Mouse (Mus musculus) liver, embryonic 15.5 days (tissue): ENCODE measurements around the gene Carns1. TPM values are rescaled to one million over a fixed set of nuclear protein-coding genes. Genes with fewer than 3 reads are reported as not detected.

Source experiments
- ATAC-seq: fragments of 200-750 bp; cut with Nextera tagmentation; 2 replicates; pipeline ENCODE4 v1.8.0; 2017; ENCODE audit warnings: moderate number of reproducible peaks, mild to moderate bottlenecking, moderate library complexity; ENCODE audit not compliant: insufficient read depth
- H3K27ac ChIP-seq: fragments of 300-500 bp; sonication (generic); replicated peaks from 2 replicates; pipeline ENCODE4 v1.5.1; 2015; ENCODE audit warnings: mild to moderate bottlenecking, inconsistent platforms
- H3K27me3 ChIP-seq: fragments of 300-500 bp; sonication (generic); 2 replicates; pipeline ENCODE4 v1.6.1; 2015; ENCODE audit warnings: mild to moderate bottlenecking, inconsistent platforms
- H3K36me3 ChIP-seq: fragments of 300-500 bp; sonication (generic); replicated peaks from 2 replicates; pipeline ENCODE4 v1.6.1; 2015; ENCODE audit warnings: moderate library complexity, mild to moderate bottlenecking, inconsistent platforms
- H3K4me1 ChIP-seq: fragments of 300-500 bp; sonication (generic); replicated peaks from 2 replicates; pipeline ENCODE4 v1.6.1; 2015; ENCODE audit warnings: inconsistent platforms
- H3K4me2 ChIP-seq: fragments of 300-500 bp; sonication (generic); 2 replicates; pipeline ENCODE4 v1.6.1; 2015; ENCODE audit warnings: moderate library complexity, mild to moderate bottlenecking, inconsistent platforms
- H3K4me3 ChIP-seq: fragments of 300-500 bp; sonication (generic); replicated peaks from 2 replicates; pipeline ENCODE4 v1.5.1; 2015; ENCODE audit warnings: mild to moderate bottlenecking, inconsistent platforms
- H3K9ac ChIP-seq: fragments of 300-500 bp; sonication (generic); 2 replicates; pipeline ENCODE4 v1.6.1; 2015; ENCODE audit warnings: moderate library complexity, mild to moderate bottlenecking, inconsistent platforms
- H3K9me3 ChIP-seq: fragments of 300-500 bp; sonication (generic); replicated peaks from 2 replicates; pipeline ENCODE4 v1.6.1; 2016; ENCODE audit warnings: inconsistent platforms
- WGBS: fragments of 180-500 bp; shearing (Covaris S2); methylation state at CpG from one replicate; pipeline ENCODE4 v1.1.7; 2015; ENCODE audit warnings: mixed read lengths; ENCODE audit not compliant: insufficient replicate concordance; 5-methylcytosine and 5-hydroxymethylcytosine counted together
- polyA plus RNA-seq: library from polyadenylated mRNA; unstranded; fragments of >200 nt; fragmentation: Nextera tagmentation; extraction: Ambion mirVana; gene quantifications from 2 replicates; pipeline ENCODE4 v1.2.1, GENCODE M21; 2015

Gene Carns1
- polyA plus RNA-seq, 1 experiment from 2014 or later = 0.64 TPM

GRCm38 (mm10) chr19:4154437-4155222 lies 20.6 kb downstream of the Carns1 start:
- peak overlapping the region; percentile 22; the same call in 1 of the 2 replicates for H3K27ac ChIP-seq

DNA sequence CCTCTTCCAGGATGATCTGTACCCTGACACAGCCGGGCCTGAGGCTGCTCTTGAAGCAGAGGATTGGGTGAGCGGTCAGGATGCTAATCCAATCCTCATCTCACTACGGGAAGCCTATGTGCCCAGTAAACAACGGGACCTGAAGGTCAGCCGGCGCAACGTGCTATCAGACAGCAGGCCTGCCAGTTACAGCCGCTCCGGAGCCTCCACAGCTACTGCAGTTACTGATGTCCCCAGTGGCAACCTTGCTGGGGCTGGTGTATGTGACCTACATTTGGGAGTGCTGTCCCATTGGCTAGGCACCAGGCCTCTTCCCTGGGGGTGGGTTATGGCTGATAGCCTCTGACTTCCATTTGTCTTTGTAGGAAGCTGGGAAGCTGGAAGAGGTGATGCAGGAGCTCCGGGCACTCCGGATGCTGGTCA lies 22.0 kb downstream of the Carns1 start, which contains the start of gene Ptprcap:
Gene Ptprcap, plus strand, starts transcription at position 373 of the 423 bp plus-strand sequence.
- peaks cover 67% of the 10 kb centered on the region for H3K36me3 ChIP-seq
- H3K27me3 ChIP-seq = no peaks in the 10 kb centered on the region
- no peak within 1 kb of the TSS for H3K9ac ChIP-seq
- peaks cover 47% of the 10 kb centered on the region for H3K4me1 ChIP-seq
- H3K27ac ChIP-seq = peak within 1 kb of the TSS; percentile 20; the same call in 1 of the 2 replicates
- H3K9me3 ChIP-seq = no peaks in the 10 kb centered on the region
- no peak within 1 kb of the TSS for H3K4me3 ChIP-seq
- peak within 1 kb of the TSS; percentile 37 for H3K4me2 ChIP-seq
- 80% methylated on average over 11 of the region's 11 CpGs for WGBS
- ATAC-seq = no peak

More at GRCm38 (mm10) chr19:4154437-4155222, 20.6 kb downstream of the Carns1 start:
- Histone ChIP-seq H3K9ac (0 out of 2 replicates have a peak overlapping the region, but pooled peaks have one; percentile 15), H3K4me1 (peaks cover 34% of the 10 kb centered on the region), H3K4me3 (peak overlapping the region; percentile 22; the same call in 1 of the 2 replicates), H3K27me3 (no peaks in the 10 kb centered on the region), H3K9me3 (no peaks in the 10 kb centered on the region), H3K36me3 (peaks cover 81% of the 10 kb centered on the region), H3K4me2 (peak overlapping the region; percentile 37)
- no peak for ATAC-seq
- 16% methylated on average over 13 of the region's 13 CpGs for WGBS

DNA sequence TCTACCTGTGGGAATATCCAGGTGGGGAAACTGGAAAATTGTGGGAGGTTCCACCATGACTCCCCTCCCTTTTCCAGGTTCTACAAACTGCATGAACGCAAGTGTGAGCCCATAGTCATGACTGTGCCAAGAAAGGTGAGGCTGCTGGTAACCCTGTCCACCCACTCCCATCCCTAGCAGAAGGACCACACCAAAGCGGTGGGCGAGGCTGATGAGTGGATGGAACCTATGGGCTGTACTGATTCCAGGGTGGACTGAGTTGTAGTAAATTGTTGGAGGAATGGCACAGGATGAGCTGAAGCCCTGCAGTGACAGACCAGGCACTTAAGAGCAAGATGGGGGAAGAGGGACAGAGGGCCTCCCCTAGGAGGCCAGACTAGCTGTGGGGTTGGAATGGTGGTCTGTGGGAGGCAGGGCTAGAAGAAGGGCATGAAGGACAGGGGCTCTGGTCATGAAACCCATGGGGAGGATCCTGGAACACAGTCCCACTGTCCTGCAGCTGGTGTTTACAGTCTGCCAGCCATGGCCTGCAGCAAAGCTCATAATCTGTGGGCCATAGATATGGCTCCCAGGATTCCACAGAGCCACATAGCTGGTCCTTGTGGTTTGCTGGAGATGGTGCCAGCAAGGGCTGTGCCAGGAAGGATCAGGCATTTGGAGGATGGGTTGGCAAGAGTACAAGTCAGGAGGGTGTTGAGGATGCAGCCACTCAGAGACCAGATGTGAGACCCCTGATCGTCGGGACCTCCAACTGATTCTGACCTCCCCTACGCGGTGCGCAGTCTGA lies 22.6 kb downstream of the Carns1 start:
- Histone ChIP-seq H3K36me3 (peaks cover 61% of the 10 kb centered on the region), H3K4me2 (no peak overlapping the region), H3K27me3 (no peaks in the 10 kb centered on the region), H3K9ac (no peak overlapping the region), H3K4me3 (no peak overlapping the region), H3K4me1 (peaks cover 53% of the 10 kb centered on the region), H3K27ac (no peak overlapping the region), H3K9me3 (no peaks in the 10 kb centered on the region)
- WGBS = 83% methylated on average over 8 of the region's 8 CpGs
- ATAC-seq = no peak

GRCm38 (mm10) chr19:4151898-4152297 lies 23.4 kb downstream of the Carns1 start:
- Histone ChIP-seq H3K36me3 (peaks cover 53% of the 10 kb centered on the region), H3K4me1 (peaks cover 60% of the 10 kb centered on the region), H3K27ac (no peak overlapping the region), H3K9ac (no peak overlapping the region), H3K4me3 (no peak overlapping the region), H3K27me3 (no peaks in the 10 kb centered on the region), H3K4me2 (no peak overlapping the region), H3K9me3 (no peaks in the 10 kb centered on the region)
- ATAC-seq = no peak
- 71% methylated on average over 5 of the region's 5 CpGs for WGBS

- H3K4me2 ChIP-seq = no peak overlapping the region
- peaks cover 49% of the 10 kb centered on the region for H3K36me3 ChIP-seq
- ATAC-seq = no peak
- no peak overlapping the region for H3K27ac ChIP-seq
- WGBS = 68% methylated on average over 5 of the region's 5 CpGs
- H3K9ac ChIP-seq = no peak overlapping the region
- no peaks in the 10 kb centered on the region for H3K9me3 ChIP-seq
- H3K27me3 ChIP-seq = no peaks in the 10 kb centered on the region
- H3K4me3 ChIP-seq = no peak overlapping the region
- H3K4me1 ChIP-seq = peaks cover 64% of the 10 kb centered on the region
These were observed 23.8 kb downstream of the Carns1 start for GRCm38 (mm10) chr19:4151488-4151860.

GRCm38 (mm10) chr19:4150567-4151487 lies 24.5 kb downstream of the Carns1 start:
- no peaks in the 10 kb centered on the region for H3K9me3 ChIP-seq

DNA sequence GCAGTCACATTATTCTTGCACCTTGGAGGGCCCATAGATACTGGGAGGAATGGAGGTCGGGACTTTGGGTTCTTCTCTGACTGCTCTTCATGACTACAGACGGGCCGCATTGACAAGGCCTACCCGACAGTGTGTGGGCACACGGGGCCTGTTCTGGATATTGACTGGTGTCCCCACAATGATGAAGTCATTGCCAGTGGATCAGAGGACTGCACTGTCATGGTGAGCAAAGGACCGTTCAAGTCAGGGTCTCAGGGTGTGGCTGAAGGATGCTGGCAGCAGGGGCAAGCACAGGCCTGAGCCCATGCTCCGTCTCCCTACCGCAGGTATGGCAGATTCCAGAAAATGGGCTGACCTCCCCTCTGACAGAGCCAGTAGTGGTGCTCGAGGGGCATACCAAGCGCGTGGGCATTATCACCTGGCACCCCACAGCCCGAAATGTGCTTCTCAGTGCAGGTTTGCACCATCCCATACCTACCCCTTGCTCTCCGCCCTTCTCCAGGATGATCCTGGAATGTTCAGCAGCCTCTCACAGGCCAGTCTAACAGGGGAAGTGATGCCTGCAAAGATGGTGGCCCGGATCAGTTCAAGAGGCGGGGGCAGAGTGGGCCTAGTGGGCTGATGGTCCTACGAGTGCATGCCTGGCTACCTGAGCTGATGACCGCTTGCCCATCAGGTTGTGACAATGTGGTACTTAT lies 25.4 kb downstream of the Carns1 start:
- H3K27me3 ChIP-seq = no peaks in the 10 kb centered on the region
- WGBS = 86% methylated on average over 17 of the region's 17 CpGs
- peaks cover 57% of the 10 kb centered on the region for H3K4me1 ChIP-seq
- H3K27ac ChIP-seq = no peak overlapping the region; the same call in 1 of the 2 replicates
- H3K9me3 ChIP-seq = no peaks in the 10 kb centered on the region
- H3K4me2 ChIP-seq = peak overlapping the region; percentile 85
- no peak overlapping the region for H3K9ac ChIP-seq
- no peak overlapping the region; the same call in 1 of the 2 replicates for H3K4me3 ChIP-seq
- peaks cover 37% of the 10 kb centered on the region for H3K36me3 ChIP-seq
- ATAC-seq = no peak

More at GRCm38 (mm10) chr19:4150567-4151487, 24.5 kb downstream of the Carns1 start:
- Histone ChIP-seq H3K4me1 (peaks cover 63% of the 10 kb centered on the region), H3K27ac (no peak overlapping the region; the same call in 1 of the 2 replicates), H3K36me3 (peaks cover 43% of the 10 kb centered on the region), H3K4me2 (no peak overlapping the region), H3K27me3 (no peaks in the 10 kb centered on the region), H3K4me3 (no peak overlapping the region), H3K9ac (no peak overlapping the region)
- WGBS = 84% methylated on average over 22 of the region's 22 CpGs
- no peak for ATAC-seq

DNA sequence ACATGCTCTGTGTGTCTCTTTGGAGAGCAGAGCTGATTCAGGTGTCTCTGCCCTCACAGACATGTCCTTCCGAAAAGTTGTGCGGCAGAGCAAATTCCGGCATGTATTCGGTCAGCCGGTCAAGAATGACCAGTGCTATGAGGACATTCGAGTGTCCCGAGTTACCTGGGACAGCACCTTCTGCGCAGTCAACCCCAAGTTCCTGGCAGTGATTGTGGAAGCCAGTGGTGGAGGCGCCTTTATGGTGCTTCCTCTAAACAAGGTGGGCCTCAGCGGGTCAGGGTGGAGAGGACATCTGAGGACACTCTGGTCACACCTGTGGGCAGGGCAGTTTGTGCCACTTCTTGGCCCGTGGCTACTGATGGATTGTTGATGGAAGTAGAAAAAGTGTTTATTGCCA lies 26.0 kb downstream of the Carns1 start:
- Histone ChIP-seq H3K9ac (peak overlapping the region; percentile 86), H3K36me3 (peaks cover 37% of the 10 kb centered on the region), H3K9me3 (no peaks in the 10 kb centered on the region), H3K4me1 (peaks cover 56% of the 10 kb centered on the region), H3K27ac (peak overlapping the region; percentile 79), H3K4me3 (peak overlapping the region; percentile 79), H3K4me2 (peak overlapping the region; percentile 85), H3K27me3 (no peaks in the 10 kb centered on the region)
- ATAC-seq = no peak
- 64% methylated on average over 11 of the region's 11 CpGs for WGBS

DNA sequence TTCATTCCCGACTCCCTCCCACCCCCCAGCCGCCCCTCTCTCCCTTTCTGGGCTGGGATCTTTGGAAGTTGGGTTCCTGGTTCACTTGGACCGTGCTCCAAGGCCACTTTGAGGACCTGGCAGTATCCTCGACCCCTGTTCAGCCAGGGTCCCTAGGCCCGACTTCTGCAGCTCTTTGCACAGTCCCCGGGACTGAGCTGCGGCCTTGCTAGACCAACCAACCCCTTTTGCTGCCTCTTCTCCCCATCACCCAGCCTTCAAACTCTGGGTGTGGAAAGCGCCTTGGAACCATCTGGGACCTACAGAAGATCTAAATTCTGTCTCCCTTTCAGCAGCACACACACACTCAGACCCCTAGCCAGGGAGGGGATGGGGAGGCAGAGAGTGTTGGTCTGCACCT lies 26.5 kb downstream of the Carns1 start:
- Histone ChIP-seq H3K27ac (peak overlapping the region; percentile 79), H3K9me3 (no peaks in the 10 kb centered on the region), H3K4me2 (peak overlapping the region; percentile 85), H3K4me3 (peak overlapping the region; percentile 79), H3K27me3 (no peaks in the 10 kb centered on the region), H3K9ac (peak overlapping the region; percentile 86), H3K4me1 (peaks cover 55% of the 10 kb centered on the region), H3K36me3 (peaks cover 37% of the 10 kb centered on the region)
- 0% methylated on average over 8 of the region's 8 CpGs for WGBS
- ATAC-seq = peak; percentile 25

DNA sequence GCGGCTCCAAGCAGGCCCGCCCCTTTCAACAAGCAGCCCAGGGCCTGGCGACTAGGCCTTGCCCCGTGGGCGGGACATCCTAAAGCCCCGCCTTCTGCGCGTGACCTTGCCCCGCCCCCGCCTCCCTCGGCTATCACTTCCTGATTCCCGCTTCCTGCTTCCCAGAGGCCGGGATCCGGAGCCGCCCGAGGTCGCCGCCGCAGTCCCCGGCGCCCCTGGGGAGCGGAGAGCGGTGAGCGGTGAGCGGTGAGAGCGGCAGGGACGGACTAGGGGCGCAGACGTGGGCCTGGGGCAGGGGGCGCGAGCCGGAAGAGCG lies 26.8 kb downstream of the Carns1 start, which contains the start of gene Coro1b:
Gene Coro1b, plus strand, starts transcription at position 129 of the 316 bp plus-strand sequence.
- H3K36me3 ChIP-seq = peaks cover 33% of the 10 kb centered on the region
- peak within 1 kb of the TSS; percentile 79 for H3K4me3 ChIP-seq
- WGBS = under 1% methylated on average over 33 of the region's 33 CpGs
- no peaks in the 10 kb centered on the region for H3K9me3 ChIP-seq
- H3K27me3 ChIP-seq = no peaks in the 10 kb centered on the region
- peak within 1 kb of the TSS; percentile 85 for H3K4me2 ChIP-seq
- ATAC-seq = peak; percentile 86
- peak within 1 kb of the TSS; percentile 86 for H3K9ac ChIP-seq
- peak within 1 kb of the TSS; percentile 79 for H3K27ac ChIP-seq
- H3K4me1 ChIP-seq = peaks cover 52% of the 10 kb centered on the region
